ENCODE assay signal across 8 mouse cellular contexts in the genomic region with DNA sequence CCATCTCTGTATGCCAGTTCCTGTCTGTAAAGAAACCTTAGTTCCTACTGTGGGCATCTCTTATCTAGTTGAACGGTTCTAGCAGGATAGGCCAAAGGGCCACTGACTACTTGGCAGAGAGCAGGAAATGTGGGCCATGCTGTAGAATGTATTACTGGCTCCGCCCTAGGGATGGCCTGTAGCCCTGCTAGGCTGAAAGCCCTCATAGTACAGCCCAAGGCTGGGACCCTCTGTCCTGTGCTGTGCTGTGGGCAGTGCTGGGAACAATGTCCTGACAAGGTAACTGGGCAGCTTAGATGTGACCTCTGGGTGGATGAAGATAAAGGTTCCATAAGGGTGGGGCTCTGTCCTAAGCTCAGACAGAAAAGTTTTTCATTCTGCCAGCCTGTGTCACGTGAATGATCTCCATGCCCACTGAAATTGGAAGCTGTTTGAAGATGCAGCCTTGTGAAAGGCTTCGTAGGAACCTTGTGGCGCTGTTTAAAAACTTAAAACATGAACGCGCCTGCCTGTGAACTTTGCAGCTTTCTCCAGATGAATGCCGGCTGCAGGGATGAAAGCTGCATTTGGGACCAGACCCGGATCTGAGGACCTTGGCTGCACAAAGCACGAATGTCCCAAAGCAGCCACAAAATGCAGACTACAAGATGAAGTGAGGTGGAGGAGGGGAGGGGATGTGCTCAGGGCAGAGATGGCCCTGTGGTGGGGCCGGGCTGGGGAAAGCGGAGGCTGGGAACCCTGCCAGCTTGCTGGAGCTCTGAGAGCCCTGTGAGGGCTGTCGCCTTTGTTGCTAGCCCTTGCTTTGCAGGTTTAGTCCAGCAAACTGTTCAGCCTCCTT.
DNase-seq lines count a peak whose midpoint lies in the region; ATAC-seq and TF ChIP-seq lines count a peak whose summit lies in the region.

No protein-coding gene starts in this region.

- H3K27ac ChIP-seq in intestine, embryonic 14.5 days (ENCODE audit: low read depth) = peak overlapping the region; percentile 49; the same call in 1 of the 2 replicates
- H3K27ac ChIP-seq in intestine, postnatal 0 days (ENCODE audit: low read depth, low read length) = no peak overlapping the region
- peak overlapping the region; percentile 75 for H3K27ac ChIP-seq in forebrain, embryonic 13.5 days
- H3K27ac ChIP-seq in hindbrain, embryonic 12.5 days = peak overlapping the region; percentile 67
- peak overlapping the region; percentile 70 for H3K27ac ChIP-seq in midbrain, embryonic 14.5 days (replicated peaks; ENCODE audit: low read depth, low read length)

- peaks cover 17% of the 10 kb centered on the region for H3K4me1 ChIP-seq in intestine, embryonic 14.5 days (replicated peaks; ENCODE audit: control insufficient read depth, insufficient read depth, low read length)
- no peaks in the 10 kb centered on the region for H3K4me1 ChIP-seq in intestine, postnatal 0 days (replicated peaks; ENCODE audit: control insufficient read depth, insufficient read depth, low read length)
- H3K4me1 ChIP-seq in forebrain, embryonic 13.5 days = peaks cover 27% of the 10 kb centered on the region
- peaks cover 17% of the 10 kb centered on the region for H3K4me1 ChIP-seq in hindbrain, embryonic 12.5 days
- peaks cover 17% of the 10 kb centered on the region for H3K4me1 ChIP-seq in midbrain, embryonic 14.5 days (ENCODE audit: control insufficient read depth, insufficient read depth, low read length)

- H3K9ac ChIP-seq in intestine, embryonic 14.5 days (ENCODE audit: low read length) = no peak overlapping the region
- H3K9ac ChIP-seq in intestine, postnatal 0 days (ENCODE audit: low read depth, low read length) = no peak overlapping the region
- peak overlapping the region; percentile 30 for H3K9ac ChIP-seq in forebrain, embryonic 13.5 days
- H3K9ac ChIP-seq in hindbrain, embryonic 12.5 days = no peak overlapping the region
- no peak overlapping the region for H3K9ac ChIP-seq in midbrain, embryonic 14.5 days (replicated peaks; ENCODE audit: low read length)

- H3K4me2 ChIP-seq in intestine, embryonic 14.5 days (ENCODE audit: low read length) = no peak overlapping the region; the same call in 1 of the 2 replicates
- no peak overlapping the region for H3K4me2 ChIP-seq in intestine, postnatal 0 days (replicated peaks; ENCODE audit: low read depth)
- no peak overlapping the region for H3K4me2 ChIP-seq in forebrain, embryonic 13.5 days
- no peak overlapping the region for H3K4me2 ChIP-seq in hindbrain, embryonic 12.5 days (replicated peaks)
- no peak overlapping the region for H3K4me2 ChIP-seq in midbrain, embryonic 14.5 days (ENCODE audit: low read length)

- 0 out of 2 replicates have a peak, but pooled peaks cover 4% of the 10 kb centered on the region for H3K36me3 ChIP-seq in intestine, embryonic 14.5 days (ENCODE audit: control insufficient read depth, insufficient read depth, low read length)
- no peaks in the 10 kb centered on the region for H3K36me3 ChIP-seq in intestine, postnatal 0 days (ENCODE audit: control insufficient read depth, insufficient read depth)
- H3K36me3 ChIP-seq in forebrain, embryonic 13.5 days (ENCODE audit: poor library complexity, severe bottlenecking) = no peaks in the 10 kb centered on the region; the same call in 1 of the 2 replicates
- 0 out of 2 replicates have a peak, but pooled peaks cover 11% of the 10 kb centered on the region for H3K36me3 ChIP-seq in hindbrain, embryonic 12.5 days
- peaks cover 10% of the 10 kb centered on the region; the same call in 1 of the 2 replicates for H3K36me3 ChIP-seq in midbrain, embryonic 14.5 days (ENCODE audit: control insufficient read depth, insufficient read depth, low read length)

- no peak for TF ChIP-seq CTCF in intestine, postnatal 0 days (IDR thresholded peaks at IDR 0.05; ENCODE audit: low read depth)

- H3K9me3 ChIP-seq in intestine, embryonic 14.5 days (ENCODE audit: control insufficient read depth, low read length) = no peaks in the 10 kb centered on the region
- no peaks in the 10 kb centered on the region for H3K9me3 ChIP-seq in intestine, postnatal 0 days (ENCODE audit: control insufficient read depth)
- no peaks in the 10 kb centered on the region for H3K9me3 ChIP-seq in forebrain, embryonic 13.5 days (replicated peaks)
- no peaks in the 10 kb centered on the region for H3K9me3 ChIP-seq in hindbrain, embryonic 12.5 days (replicated peaks)
- H3K9me3 ChIP-seq in midbrain, embryonic 14.5 days (ENCODE audit: control insufficient read depth, low read length) = no peaks in the 10 kb centered on the region

- DNase-seq in intestine, embryonic 14.5 days (ENCODE audit: low spot score) = peak; percentile 70
- peak; percentile 48 for DNase-seq in NIH3T3 (ENCODE audit: low read depth)
- peak; percentile 86 for DNase-seq in midbrain, embryonic 14.5 days
- DNase-seq in spleen, postnatal 4 days (ENCODE audit: low spot score in 2 of 2) = no peak
- DNase-seq in thymus, adult 18-20 months = no peak

- WGBS in intestine, embryonic 14.5 days = 56% methylated on average over 13 of the region's 13 CpGs
- 54% methylated on average over 13 of the region's 13 CpGs for WGBS in intestine, postnatal 0 days
- WGBS in forebrain, embryonic 13.5 days = 44% methylated on average over 13 of the region's 13 CpGs
- 65% methylated on average over 13 of the region's 13 CpGs for WGBS in hindbrain, embryonic 12.5 days
- WGBS in midbrain, embryonic 14.5 days = 55% methylated on average over 13 of the region's 13 CpGs

- ATAC-seq in intestine, embryonic 14.5 days (replicated peaks; ENCODE audit: low FRiP score, low TSS enrichment, low read depth) = peak; percentile 61; the same call in 1 of the 2 replicates
- ATAC-seq in intestine, postnatal 0 days = no peak
- peak; percentile 92 for ATAC-seq in forebrain, embryonic 13.5 days
- peak; percentile 82 for ATAC-seq in hindbrain, embryonic 12.5 days (ENCODE audit: low FRiP score)
- peak; percentile 79 for ATAC-seq in midbrain, embryonic 14.5 days (ENCODE audit: low FRiP score, low TSS enrichment)

- H3K4me3 ChIP-seq in intestine, embryonic 14.5 days (ENCODE audit: low read depth, low read length) = no peak overlapping the region
- no peak overlapping the region for H3K4me3 ChIP-seq in intestine, postnatal 0 days (ENCODE audit: low read depth, low read length)
- H3K4me3 ChIP-seq in forebrain, embryonic 13.5 days = no peak overlapping the region
- H3K4me3 ChIP-seq in hindbrain, embryonic 12.5 days = no peak overlapping the region
- H3K4me3 ChIP-seq in midbrain, embryonic 14.5 days (replicated peaks; ENCODE audit: low read depth, low read length) = no peak overlapping the region

- H3K27me3 ChIP-seq in intestine, embryonic 14.5 days (replicated peaks; ENCODE audit: control insufficient read depth, insufficient read depth, low read length) = no peaks in the 10 kb centered on the region
- no peaks in the 10 kb centered on the region for H3K27me3 ChIP-seq in intestine, postnatal 0 days (replicated peaks; ENCODE audit: control insufficient read depth, insufficient read depth, low read length)
- no peaks in the 10 kb centered on the region for H3K27me3 ChIP-seq in forebrain, embryonic 13.5 days
- H3K27me3 ChIP-seq in hindbrain, embryonic 12.5 days = no peaks in the 10 kb centered on the region
- no peaks in the 10 kb centered on the region for H3K27me3 ChIP-seq in midbrain, embryonic 14.5 days (ENCODE audit: control insufficient read depth, insufficient read depth, low read length)

Comparison
In these comparisons a context has a peak if more than half of its experiments do, and no peak if none do; other contexts are left out.
1. DNase-seq: peak in intestine, embryonic 14.5 days (single experiment), NIH3T3 (single experiment) and midbrain, embryonic 14.5 days (single experiment); none in spleen, postnatal 4 days (0 of 2) and thymus, adult 18-20 months (0 of 2).